Mouse (Mus musculus) neutrophil, adult 59 days (primary cell): ENCODE measurements around the gene Syngr1. TPM values are rescaled to one million over a fixed set of nuclear protein-coding genes. Genes with fewer than 3 reads are reported as not detected.

ENCODE experiments used
- total RNA-seq, 2 experiments: library from RNA; stranded (reverse); gene quantifications; 1 replicate in 1 of 2; 2 replicates in 1 of 2; pipeline ENCODE4 v1.2.4; 2023

Gene Syngr1
- total RNA-seq, result 1 to 10 TPM; 3.3 to 6.0 TPM

GRCm38 (mm10) chr15:80091121-80091955 is at the start of gene Syngr1, which contains the start of gene Rpl3:
Gene Syngr1 (plus strand): TSS chr15:80091334.
Gene Rpl3 (minus strand): TSS chr15:80091868.

GRCm38 (mm10) chr15:80132993-80133586 is 42.0 kb downstream of the Syngr1 start, which contains the start of gene Tab1:
Gene Tab1 (plus strand): TSS chr15:80133127.

Other genes starting within 250 kb of the Syngr1 start
- 10 to 100 TPM; 57.3 to 57.8 TPM for gene Apobec3, start 199.7 kb upstream of the Syngr1 start, total RNA-seq
- 1 to 10 TPM; 8.6 to 9.4 TPM for gene Cbx7, start 120.2 kb upstream of the Syngr1 start, total RNA-seq
- gene Pdgfb, start 76.4 kb upstream of the Syngr1 start, total RNA-seq, result under 1 TPM; 0.60 to 0.90 TPM
- 100 to 1,000 TPM; 346 to 361 TPM for gene Rpl3, start 534 bp downstream of the Syngr1 start, total RNA-seq
- 10 to 100 TPM; 19.7 to 25.3 TPM for gene Tab1, start 41.8 kb downstream of the Syngr1 start, total RNA-seq
- not detected for gene Mgat3, start 82.4 kb downstream of the Syngr1 start, total RNA-seq
- 10 to 100 TPM; 25.0 to 29.7 TPM for gene Mief1, start 142.7 kb downstream of the Syngr1 start, total RNA-seq
- gene AC140267.1, start 144.5 kb downstream of the Syngr1 start, total RNA-seq, result not detected
- 100 to 1,000 TPM; 332 to 362 TPM for gene Atf4, start 163.8 kb downstream of the Syngr1 start, total RNA-seq
- 10 to 100 TPM; 11.6 to 12.7 TPM for gene Rps19bp1, start 173.0 kb downstream of the Syngr1 start, total RNA-seq
- gene Cacna1i, start 195.9 kb downstream of the Syngr1 start, total RNA-seq, result under 1 TPM; 0.04 to 0.11 TPM